Mouse (Mus musculus) left cerebral cortex, postnatal 10 days (tissue): ENCODE measurements at regions not wholly inside any gene's neighbourhood (a gene's known extent, or its start where the extent isn't known, plus 50 kb on each side); places are given as distances from the start of the nearest gene placed in this dataset.
A peak's percentile ranks its signal among the peaks of the same experiment; 100 is the strongest.

Source experiments
- DNase-seq, 2 experiments: peaks; one replicate each; pipeline ENCODE4 v3.0.0; 2021 to 2022; ENCODE audit warnings: low spot score in 2 of 2, mixed read lengths in 1 of 2; ENCODE audit errors: extremely low spot score in 1 of 2
- intact Hi-C: fragments of 180-260 bp; cut with DNase I; formaldehyde crosslinking; loops from one replicate; pipeline ENCODE4 v1.15.1; 2025

- no peak for DNase-seq
- intact Hi-C loops: no loop called here
Observed at GRCm38 (mm10) chr8:30443874-30444273, 2984.6 kb upstream of the 5930422O12Rik start.

GRCm38 (mm10) chr8:30444274-30444673 lies 2984.2 kb upstream of the 5930422O12Rik start:
- no peak for DNase-seq
- intact Hi-C loops: no loop called here

DNA sequence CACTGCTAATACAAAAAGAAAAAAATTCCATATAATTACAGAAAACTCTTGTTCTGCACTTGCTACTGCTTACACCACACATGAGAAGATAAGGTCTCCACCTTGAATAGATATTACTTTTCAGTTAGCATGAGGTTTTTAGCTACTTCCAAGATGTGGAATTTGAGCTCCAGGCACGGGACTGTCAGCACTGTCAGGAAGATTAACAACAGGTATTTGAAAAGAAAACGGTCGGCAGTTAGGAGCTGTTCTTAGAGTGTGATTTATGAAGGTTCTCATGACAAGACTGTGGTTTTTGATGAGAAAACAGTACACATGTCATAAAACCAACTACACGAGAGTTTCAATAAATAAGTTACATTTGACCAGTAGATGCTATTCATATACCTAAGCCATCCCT lies 2970.4 kb upstream of the 5930422O12Rik start:
- intact Hi-C loops: no loop called here
- DNase-seq: no peak

GRCm38 (mm10) chr8:30482956-30483355 lies 2945.6 kb upstream of the 5930422O12Rik start:
- intact Hi-C loops: no loop called here
- DNase-seq: no peak

DNA sequence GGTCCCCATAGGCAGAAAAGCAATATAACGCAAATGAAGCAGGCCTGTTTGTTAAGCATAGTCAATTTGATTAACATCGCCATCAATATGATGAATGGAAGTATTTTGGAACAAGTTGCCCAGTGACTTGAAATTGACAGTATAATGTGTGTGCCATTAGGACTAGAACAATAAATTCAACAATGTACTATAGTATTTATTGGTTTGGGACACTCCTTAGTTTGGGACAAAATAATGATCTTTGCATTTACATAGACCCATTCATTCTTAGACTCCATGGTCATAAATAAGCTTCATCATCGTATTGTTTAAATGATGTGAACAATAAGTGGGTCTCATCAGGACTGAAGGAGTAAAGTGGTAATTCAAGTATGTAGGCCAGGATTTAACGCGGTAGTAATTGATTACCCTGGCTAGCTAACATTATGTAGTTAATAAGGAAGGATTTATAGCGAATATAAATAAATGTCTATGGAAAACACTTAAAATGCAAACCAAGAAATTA lies 2933.6 kb upstream of the 5930422O12Rik start:
- no peak for DNase-seq
- intact Hi-C loops: no loop called here

DNA sequence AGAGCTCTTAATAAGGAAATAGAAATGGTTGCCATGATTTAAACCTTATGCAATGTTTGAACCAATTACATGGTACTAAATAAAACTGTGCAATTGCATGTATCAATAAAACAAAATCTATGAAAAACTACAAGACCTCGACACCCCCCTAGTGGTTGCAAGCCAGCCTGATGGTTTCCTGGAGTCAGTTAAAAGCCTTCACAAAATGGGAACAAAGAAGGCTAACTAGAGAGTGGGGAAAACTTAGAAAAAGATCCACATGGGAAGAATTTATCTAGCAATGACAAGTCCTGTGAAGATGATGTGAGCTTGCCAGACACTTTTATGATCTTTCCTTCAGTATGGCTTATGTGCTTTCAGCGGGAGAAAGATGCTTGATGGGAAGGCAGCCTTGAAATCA lies 2926.3 kb upstream of the 5930422O12Rik start:
- no peak for DNase-seq
- intact Hi-C loops: no loop called here

DNA sequence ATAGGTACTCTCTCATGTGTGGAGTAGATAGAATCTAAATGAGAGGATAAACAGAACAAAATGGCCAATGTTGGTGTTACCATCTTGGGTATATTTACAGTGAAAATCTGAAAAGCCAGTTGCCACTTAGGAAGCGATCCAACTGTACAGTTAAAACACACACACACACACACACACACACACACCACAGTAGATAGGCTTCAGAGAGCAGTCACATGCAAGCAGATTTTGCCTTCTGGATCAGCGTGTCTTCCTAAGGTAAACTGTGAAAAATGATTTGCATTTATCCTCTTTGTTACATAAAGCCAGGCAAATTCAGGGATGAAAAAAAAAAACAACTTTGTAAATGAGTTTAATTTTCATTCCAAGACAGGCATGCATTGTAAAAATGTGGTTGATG lies 2917.2 kb upstream of the 5930422O12Rik start:
- intact Hi-C loops: no loop called here

GRCm38 (mm10) chr8:30522806-30523462 lies 2905.6 kb upstream of the 5930422O12Rik start:
- no peak for DNase-seq
- intact Hi-C loops: no loop called here

More for the DNA sequence above, 2917.2 kb upstream of the 5930422O12Rik start:
- no peak for DNase-seq

DNA sequence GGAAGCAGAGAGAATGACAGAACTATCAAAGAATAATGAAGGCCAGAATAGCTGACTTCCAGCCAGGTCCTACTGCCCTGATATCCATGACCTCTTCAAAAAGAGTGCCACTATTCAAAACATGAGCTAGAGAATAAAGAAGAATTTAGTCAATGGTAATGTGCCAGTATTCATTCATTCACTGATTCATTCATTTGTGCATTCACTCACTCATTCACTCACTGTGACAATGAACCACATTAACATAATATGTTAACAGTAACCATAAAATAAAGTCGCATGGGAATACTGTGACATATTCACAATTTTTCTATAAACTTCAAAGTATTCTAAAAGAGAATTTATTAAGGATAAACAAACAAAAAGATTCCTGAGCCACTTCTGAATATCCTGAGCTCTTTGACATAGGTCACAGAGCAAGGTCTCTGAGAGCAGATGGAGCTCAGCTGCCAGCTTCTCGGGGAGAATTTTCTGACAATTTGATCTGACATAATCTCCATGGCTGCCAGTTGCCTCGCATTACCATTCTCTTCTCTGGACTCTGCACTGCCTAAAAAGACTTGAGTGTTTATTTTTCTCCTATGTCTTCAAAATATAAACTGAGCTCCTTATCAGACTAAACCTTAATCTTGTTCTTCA lies 2895.5 kb upstream of the 5930422O12Rik start:
- no peak for DNase-seq
- intact Hi-C loops: no loop called here

- intact Hi-C loops: no loop called here
- DNase-seq: no peak
Observed at GRCm38 (mm10) chr8:30533501-30533870, 2895.0 kb upstream of the 5930422O12Rik start.

DNA sequence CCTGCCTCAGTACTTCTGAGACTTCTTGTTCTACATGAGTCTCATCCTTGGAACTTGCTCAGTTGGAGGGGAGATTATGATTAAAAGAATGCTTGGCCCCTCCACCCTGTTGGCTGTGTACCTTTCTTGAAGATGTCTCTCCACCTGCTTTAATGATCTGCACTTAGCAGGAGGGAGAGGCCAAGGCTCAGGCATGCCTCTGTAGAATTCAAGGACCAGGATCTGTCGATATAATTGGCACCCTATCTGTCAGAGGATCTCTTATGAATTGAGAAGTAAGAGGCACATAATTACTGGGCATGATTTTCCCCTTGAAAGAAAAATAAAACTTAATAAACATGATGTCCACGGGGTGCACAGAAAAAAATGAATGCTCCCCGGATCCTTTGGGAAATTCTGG lies 2893.1 kb upstream of the 5930422O12Rik start:
- intact Hi-C loops: no loop called here
- no peak for DNase-seq

- intact Hi-C loops: no loop called here
- DNase-seq: no peak
Observed at GRCm38 (mm10) chr8:30542196-30542595, 2886.3 kb upstream of the 5930422O12Rik start.

DNA sequence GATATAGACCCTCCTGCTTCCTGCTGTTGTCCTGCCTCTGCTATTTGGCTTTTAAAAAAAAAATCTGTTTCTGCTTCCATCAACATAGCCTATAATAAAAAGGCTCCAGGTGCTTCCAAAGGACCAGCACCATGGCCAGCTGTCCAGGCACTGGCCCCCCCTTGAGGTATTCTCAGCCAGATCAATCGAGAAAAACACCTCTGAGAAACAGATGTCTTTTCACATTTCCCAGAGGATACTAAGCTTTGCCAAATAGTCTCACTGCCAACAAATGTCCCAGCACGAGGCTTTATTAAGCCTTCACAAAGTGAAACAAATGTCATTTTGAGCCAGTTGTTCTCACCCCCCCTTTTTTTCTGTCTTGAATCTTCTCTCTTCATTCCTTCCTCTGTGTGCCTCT lies 2880.7 kb upstream of the 5930422O12Rik start:
- peak in 1 of 2 experiments; percentile 3 for DNase-seq
- intact Hi-C loops: no loop called here

DNA sequence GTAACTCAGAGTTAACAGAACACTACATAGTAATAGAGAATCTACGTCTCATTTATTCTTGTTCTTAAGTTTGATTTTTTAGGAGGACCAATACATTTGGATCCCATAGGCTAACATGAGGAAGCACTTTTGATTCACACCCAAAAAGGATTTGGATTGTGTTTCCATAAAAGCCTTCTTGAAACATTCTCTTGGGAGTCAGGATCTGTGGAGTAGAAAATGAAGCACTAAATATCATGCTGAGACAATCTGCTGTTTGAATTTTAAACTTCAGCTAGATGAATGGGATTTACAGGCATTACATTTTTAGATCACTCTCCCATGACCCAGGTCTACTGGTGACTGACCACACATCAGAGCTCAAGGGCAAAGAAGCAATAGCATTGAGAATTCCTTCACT lies 2877.5 kb upstream of the 5930422O12Rik start:
- intact Hi-C loops: no loop called here
- no peak for DNase-seq

DNA sequence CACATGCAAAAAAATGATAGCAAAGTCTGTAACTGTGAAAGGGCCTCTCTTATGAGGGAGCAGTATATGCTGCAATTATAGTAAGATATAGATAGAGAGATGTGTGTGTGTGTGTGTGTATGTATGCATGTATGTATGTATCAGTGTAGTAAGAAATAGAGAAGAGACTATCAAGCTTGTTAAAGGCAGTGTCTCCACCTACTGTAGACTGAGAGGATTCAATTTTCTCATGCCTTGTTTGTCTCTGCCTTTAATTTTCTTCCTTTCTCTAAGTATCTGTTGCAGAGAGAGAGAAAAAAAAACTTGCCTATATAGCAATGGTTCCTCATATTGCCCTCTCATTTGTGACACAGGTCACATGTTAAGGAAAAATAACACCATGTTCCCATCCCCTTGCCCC lies 2871.1 kb upstream of the 5930422O12Rik start:
- DNase-seq: no peak
- intact Hi-C loops: no loop called here

GRCm38 (mm10) chr8:30561323-30562207 lies 2866.9 kb upstream of the 5930422O12Rik start:
- no peak for DNase-seq
- intact Hi-C loops: no loop called here

GRCm38 (mm10) chr8:30569799-30570198 lies 2858.7 kb upstream of the 5930422O12Rik start:
- no peak for DNase-seq

GRCm38 (mm10) chr8:30570547-30570946 lies 2858.0 kb upstream of the 5930422O12Rik start:
- intact Hi-C loops: no loop called here
- no peak for DNase-seq

More at GRCm38 (mm10) chr8:30569799-30570198, 2858.7 kb upstream of the 5930422O12Rik start:
- intact Hi-C loops: no loop called here

GRCm38 (mm10) chr8:30587508-30587907 lies 2841.0 kb upstream of the 5930422O12Rik start:
- DNase-seq: no peak
- intact Hi-C loops: no loop called here

GRCm38 (mm10) chr8:30602421-30602820 lies 2826.1 kb upstream of the 5930422O12Rik start:
- no peak for DNase-seq
- intact Hi-C loops: no loop called here
